Mouse (Mus musculus) MEL (cell line): ENCODE measurements around the gene Gm13694.
"Not testable (repeated sequence)": the region's sequence is repeated elsewhere in the genome, so short reads cannot be mapped to it uniquely, and the experiment has no call there.

ENCODE experiments used
- EP300 ChIP-seq, 2 experiments: IDR thresholded peaks; 2 replicates each; pipeline ENCODE4 v1.6.1; 2011; ENCODE audit warnings: improper control_type of control experiment in 2 of 2, low read length in 2 of 2, low read depth in 1 of 2, mild to moderate bottlenecking in 1 of 2
- JUND ChIP-seq: IDR thresholded peaks from 2 replicates; pipeline ENCODE4 v1.6.1; 2011; ENCODE audit warnings: low read depth, mild to moderate bottlenecking, improper control_type of control experiment, low read length

- TF ChIP-seq JUND; EP300 (IDR thresholded peaks at IDR 0.05; ENCODE audit: low read depth in 1 of 2, low read length in 2 of 2): not testable (repeated sequence)
Observed at GRCm38 (mm10) chr2:83972823-83973222, 5.9 kb upstream of the Gm13694 start, which contains the start of gene Gm13696.
